Mouse (Mus musculus) bone marrow macrophage, adult 2 months (primary cell): Measurements from ENCODE around the gene Cdsn.

Experiments used
- CTCF ChIP-seq: IDR thresholded peaks from 2 replicates; pipeline ENCODE4 v1.5.1; 2012; ENCODE audit warnings: low read depth, mild to moderate bottlenecking, low read length, moderate library complexity
- POLR2A ChIP-seq: IDR thresholded peaks from 2 replicates; pipeline ENCODE4 v1.6.1; 2012; ENCODE audit warnings: mild to moderate bottlenecking, low read depth, low read length, borderline replicate concordance

DNA sequence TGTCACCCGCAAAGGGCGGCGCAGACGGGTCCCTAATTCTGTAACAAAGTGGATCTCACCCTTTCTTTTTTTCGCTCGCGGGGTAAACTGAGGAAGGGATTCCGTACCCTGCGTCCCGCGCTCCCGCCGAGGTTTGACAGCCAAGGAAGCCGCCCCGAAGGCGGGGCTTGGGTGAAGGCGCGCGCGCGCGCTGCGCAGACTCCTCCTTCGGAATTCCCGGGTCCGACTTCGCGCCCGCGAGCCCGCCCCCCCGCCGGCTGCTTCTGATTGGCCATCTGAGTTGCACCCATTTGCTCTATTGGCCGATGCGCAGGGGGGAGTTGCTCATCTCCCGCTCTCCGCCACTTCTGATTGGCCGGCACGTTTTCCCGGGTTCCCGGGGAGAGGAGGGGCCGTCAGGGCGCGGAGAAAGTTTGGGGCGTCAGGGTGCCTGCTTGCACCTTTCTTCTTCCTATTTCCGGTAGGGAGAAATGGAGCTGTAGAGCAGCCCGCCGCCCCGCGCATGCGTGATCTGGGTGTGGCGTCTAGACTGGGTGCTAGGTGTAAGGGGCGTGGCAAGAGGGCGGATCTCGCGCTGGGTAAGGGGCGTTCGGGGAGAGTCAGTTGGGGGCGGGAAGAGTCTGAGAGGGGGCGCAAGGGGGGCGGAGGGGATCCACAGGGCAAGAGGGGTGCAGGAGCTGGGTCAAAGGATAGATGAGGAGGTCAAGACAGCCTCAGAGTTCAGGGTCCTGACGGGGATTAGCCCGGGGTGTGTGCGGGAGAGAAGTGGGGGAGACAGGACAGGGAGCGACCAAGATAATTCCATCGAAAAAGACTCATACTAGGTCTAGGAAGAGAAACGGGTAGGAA is 35.1 kb upstream of the Cdsn start, which contains the start of the genes Tcf19 and Cchcr1:
- no peak for TF ChIP-seq POLR2A
- no peak for TF ChIP-seq CTCF
